Mouse (Mus musculus): ENCODE results near the gene Galnt7.

Gene Galnt7

GRCm38 (mm10) chr8:57579845-57580244 lies 73.0 kb downstream of the Galnt7 start:
- DNase-seq = no peak

GRCm38 (mm10) chr8:57577301-57577700 lies 75.5 kb downstream of the Galnt7 start:
- no peak for DNase-seq

GRCm38 (mm10) chr8:57576238-57576637 lies 76.6 kb downstream of the Galnt7 start:
- DNase-seq = no peak

- no peak for DNase-seq
These were observed 77.5 kb downstream of the Galnt7 start for GRCm38 (mm10) chr8:57575336-57575735.

GRCm38 (mm10) chr8:57574398-57574797 lies 78.4 kb downstream of the Galnt7 start:
- DNase-seq = peak; percentile 86

GRCm38 (mm10) chr8:57573844-57574243 lies 79.0 kb downstream of the Galnt7 start:
- no peak for DNase-seq

- DNase-seq = no peak
These were observed 82.9 kb downstream of the Galnt7 start for GRCm38 (mm10) chr8:57569886-57570285.

- peak; percentile 79 for DNase-seq
These were observed 83.4 kb downstream of the Galnt7 start for GRCm38 (mm10) chr8:57569400-57569795.

GRCm38 (mm10) chr8:57568633-57569399 lies 84.0 kb downstream of the Galnt7 start:
- no peak for DNase-seq

- no peak for DNase-seq
These were observed 84.8 kb downstream of the Galnt7 start for GRCm38 (mm10) chr8:57567998-57568397.

- DNase-seq = peak; percentile 80
These were observed 87.8 kb downstream of the Galnt7 start for GRCm38 (mm10) chr8:57565039-57565438.

- DNase-seq = no peak
These were observed 89.1 kb downstream of the Galnt7 start for GRCm38 (mm10) chr8:57563726-57564125.

GRCm38 (mm10) chr8:57562741-57563140 lies 90.1 kb downstream of the Galnt7 start:
- DNase-seq = no peak

- DNase-seq = no peak
These were observed 91.9 kb downstream of the Galnt7 start for GRCm38 (mm10) chr8:57560926-57561325.

- no peak for DNase-seq
These were observed 100.5 kb downstream of the Galnt7 start for GRCm38 (mm10) chr8:57552102-57553032.

GRCm38 (mm10) chr8:57547581-57547980 lies 105.3 kb downstream of the Galnt7 start:
- no peak for DNase-seq

GRCm38 (mm10) chr8:57546834-57547233 lies 106.0 kb downstream of the Galnt7 start:
- DNase-seq = no peak

GRCm38 (mm10) chr8:57546401-57546800 lies 106.4 kb downstream of the Galnt7 start:
- peak; percentile 89 for DNase-seq

- no peak for DNase-seq
These were observed 111.4 kb downstream of the Galnt7 start for GRCm38 (mm10) chr8:57541405-57541804.

- DNase-seq = no peak
These were observed 111.9 kb downstream of the Galnt7 start for GRCm38 (mm10) chr8:57540951-57541350.

GRCm38 (mm10) chr8:57540110-57540838 lies 112.6 kb downstream of the Galnt7 start:
- DNase-seq = peak; percentile 79

GRCm38 (mm10) chr8:57538601-57539000 lies 114.2 kb downstream of the Galnt7 start:
- DNase-seq = no peak

- no peak for DNase-seq
These were observed 116.7 kb downstream of the Galnt7 start for GRCm38 (mm10) chr8:57536167-57536566.
